Mouse (Mus musculus) induced T-regulatory cell, adult 2 months (primary cell): ENCODE results near the gene Kng2.
"Not testable (repeated sequence)": the region's sequence is repeated elsewhere in the genome, so short reads cannot be mapped to it uniquely, and the experiment has no call there.

Source experiments
- DNase-seq: peaks from one replicate; pipeline ENCODE4 v3.0.0-alpha.2; 2012; ENCODE audit warnings: low read depth

Gene Kng2

DNA sequence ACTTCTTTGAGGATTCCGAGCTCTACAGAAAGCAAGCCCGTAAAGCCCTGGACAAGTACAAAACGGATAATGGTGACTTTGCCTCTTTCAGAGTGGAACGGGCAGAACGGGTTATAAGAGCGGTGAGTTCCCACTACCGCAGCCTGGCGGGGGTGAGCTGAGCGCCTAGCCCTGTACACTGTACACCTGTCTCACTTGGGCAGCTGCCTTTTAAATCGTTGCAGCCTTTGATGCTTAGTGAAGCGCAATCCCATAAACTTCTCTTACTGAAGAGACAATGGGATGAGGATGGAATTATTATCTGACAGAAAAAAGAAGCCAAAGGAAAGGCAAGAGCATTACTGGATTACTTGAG lies 73.2 kb downstream of the Kng2 start:
- no peak for DNase-seq

DNA sequence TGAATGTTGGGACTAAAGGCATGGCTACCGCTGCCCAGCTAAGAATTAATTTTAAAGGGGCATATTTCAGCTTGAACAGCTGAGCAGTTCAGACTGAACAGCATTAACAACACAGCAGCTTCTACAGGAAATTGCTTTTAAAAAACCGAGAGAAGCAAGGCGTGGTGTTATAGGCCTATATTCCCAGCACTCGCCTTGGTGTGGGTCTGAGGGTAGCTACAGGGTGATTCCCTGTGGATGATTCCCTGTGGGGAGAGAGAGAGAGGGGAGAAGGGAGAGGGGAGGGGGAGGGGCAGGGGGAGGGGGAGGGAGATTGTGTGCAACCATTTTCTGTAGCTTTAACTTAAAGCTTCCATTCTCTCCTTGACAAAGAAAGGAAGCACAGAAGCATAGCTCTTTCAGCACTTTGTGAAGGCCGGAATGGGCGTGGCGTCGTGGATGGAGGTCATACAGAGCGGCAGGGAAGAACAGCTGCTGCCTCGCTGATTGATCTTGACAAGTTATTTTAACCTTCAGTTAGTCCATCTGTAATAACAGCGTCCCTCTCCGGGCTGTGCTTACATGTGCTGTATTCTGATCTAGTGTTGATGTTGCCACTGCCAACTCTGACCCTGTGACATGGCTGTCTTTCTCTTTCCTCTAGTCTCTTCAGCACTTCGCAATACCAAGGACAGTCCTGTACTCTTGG lies 73.7 kb downstream of the Kng2 start:
- DNase-seq = no peak

DNA sequence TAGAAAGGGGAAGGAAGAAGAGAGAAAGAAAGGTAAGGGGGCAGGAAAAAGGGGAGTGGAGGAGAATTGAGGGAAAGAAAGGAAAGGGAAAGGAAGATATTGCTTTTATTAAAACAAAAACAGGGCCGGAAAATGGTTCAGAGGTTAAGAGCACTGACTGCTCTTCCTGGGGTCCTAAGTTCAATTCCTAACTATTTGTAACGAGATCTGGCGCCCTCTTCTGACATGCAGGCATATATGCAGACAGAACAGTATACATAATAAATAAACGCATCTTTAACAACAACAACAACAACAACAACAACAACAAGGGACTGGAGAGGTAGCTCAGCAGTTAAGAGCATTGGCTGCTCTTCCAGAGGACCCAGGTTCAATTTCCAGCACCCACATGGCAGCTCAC lies 76.2 kb downstream of the Kng2 start:
- peak; percentile 11 for DNase-seq

DNA sequence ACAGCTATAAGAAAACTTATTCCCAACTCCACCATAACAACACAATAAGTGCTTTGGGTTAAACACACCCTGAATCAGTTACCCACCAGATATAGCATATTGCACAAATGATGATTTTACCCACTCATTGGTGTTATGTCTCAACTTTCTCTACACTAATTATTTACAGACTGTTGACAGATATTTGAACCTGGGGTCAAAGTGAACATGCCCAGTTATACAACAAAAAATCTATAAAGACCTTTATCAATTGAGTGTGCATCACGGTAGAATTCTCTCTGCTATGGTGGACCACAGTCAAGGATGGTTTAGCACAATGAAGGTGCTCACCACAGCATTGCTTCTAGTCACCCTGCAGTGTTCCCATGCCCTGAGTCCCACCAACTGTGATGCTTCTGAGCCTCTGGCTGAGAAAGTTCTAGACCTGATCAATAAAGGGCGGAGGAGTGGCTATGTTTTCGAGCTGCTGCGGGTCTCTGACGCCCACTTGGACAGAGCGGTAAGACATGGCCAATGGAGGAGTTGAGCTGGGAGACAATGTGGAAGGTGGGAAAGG lies 78.4 kb downstream of the Kng2 start, which contains the start of gene Hrg:
Hrg (plus strand) TSS at position 233 of the 556 bp plus-strand sequence.
- DNase-seq = no peak

DNA sequence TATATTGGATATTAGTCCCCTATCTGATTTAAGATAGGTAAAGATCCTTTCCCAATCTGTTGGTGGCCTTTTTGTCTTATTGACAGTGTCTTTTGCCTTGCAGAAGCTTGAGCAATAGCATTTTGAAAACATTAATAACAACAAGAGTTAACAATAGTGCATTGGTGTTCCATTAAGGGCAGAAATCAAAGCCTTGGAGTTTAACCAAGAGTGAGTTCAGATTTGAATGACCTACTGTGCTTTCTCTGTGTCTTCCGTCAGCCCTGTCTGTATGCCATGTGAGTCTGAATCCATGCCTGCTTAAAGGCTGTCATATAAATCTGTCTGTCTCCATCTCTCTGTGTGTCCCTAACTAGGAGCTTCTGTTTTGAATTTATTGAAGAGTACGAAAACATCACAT lies 81.9 kb downstream of the Kng2 start:
- no peak for DNase-seq

DNA sequence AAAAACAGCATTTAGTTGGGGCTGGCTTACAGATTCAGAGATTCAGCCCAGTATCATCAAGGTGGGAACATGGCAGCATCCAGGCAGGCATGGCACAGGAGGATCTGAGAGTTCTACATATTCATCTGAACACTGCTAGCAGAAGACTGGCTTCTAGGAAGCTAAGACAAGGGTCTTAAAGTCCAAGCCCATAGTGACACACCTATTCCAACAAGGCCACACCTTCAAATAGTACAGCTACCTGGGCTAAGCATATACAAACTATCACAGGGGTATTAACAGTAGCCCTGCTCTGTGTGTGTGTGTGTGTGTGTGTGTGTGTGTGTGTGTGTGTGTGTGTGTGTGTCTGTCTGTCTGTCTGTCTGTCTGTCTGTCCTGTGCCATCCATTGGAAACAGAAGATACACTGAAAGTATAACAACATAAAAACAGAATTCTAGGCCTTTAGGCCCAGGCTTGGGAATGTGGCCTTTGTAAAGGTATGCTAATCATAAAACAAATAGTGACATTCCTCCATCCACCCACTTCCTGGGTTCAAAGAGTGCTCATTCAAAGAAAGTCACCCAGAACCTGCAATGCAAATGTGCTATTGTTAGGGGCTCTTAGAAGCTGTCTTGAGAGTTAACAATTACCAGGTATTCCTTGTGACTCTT lies 87.3 kb downstream of the Kng2 start:
- DNase-seq = not testable (repeated sequence)

DNA sequence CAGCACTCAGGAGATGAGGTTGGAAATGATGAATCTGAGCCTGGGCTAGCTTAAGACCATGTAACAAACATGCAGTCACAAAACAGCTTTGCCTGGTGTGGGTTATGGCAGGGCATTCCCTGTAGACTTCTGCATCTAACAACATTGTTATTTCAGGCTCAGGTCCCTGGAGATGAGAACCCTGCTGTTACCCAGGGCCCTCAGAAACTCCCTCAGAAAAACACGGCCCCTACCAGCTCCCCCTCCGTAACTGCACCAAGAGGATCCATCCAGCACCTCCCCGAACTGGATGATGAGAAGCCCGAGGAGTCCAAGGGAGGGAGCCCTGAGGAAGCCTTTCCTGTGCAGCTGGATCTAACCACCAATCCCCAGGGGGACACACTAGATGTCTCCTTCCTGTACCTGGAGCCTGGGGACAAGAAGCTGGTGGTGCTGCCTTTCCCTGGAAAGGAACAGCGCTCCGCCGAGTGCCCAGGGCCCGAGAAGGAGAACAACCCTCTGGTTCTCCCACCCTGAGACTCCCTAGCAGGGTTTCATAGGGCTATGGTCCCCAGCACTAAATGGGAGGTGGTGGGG lies 90.1 kb downstream of the Kng2 start:
- DNase-seq = no peak

DNA sequence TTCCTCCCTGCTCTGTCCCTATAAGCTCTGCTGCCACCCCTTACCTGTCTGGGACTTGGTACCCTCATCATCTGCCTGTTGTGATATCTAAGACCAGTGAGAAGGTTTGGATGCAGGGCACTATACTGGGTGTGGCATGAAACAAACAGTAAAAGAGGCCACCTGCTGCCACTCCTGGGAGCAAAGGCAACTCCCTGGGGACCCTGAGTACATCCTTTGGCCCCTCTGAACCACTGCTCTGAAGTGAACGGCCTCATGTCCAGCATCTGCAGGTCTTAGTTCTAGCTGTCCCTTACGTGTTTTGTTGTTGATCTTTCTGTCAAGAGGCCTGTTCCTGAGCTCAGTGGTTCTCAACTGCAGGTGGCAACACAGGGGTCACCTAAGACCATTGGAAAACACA lies 90.7 kb downstream of the Kng2 start:
- no peak for DNase-seq

DNA sequence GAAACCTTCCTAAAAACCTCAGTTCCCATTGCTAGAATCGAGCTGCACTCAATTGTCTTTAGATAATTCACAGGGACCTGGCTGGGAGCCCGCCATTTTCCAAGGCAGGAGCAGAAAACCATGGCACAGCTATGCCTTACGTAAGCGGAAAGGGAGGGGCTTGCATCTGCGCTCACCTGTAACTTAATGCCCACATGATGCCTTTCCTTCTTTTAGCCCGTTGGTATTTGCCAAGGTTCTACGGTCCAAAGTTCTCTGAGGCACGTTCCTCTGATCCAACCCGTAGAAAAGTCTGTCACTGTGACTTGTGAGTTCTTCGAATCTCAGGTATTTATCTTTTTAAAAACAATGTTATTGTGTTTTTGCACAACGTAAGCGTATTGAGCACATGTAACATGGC lies 91.7 kb downstream of the Kng2 start:
- no peak for DNase-seq
